Mouse (Mus musculus) cerebral cortex, adult 2 months (tissue): Measurements from ENCODE around the gene Col6a4.

Source experiments
- WGBS: fragments of 180-500 bp; shearing (Covaris S2); methylation state at CpG from one replicate; pipeline ENCODE4 v1.1.7; 2018; 5-methylcytosine and 5-hydroxymethylcytosine counted together

Col6a4 gene

GRCm38 (mm10) chr9:106096683-106097082, at the start of gene Col6a4:
Col6a4 (minus strand) TSS chr9:106096783.
- 71% methylated on average over 7 of the region's 7 CpGs for WGBS

GRCm38 (mm10) chr9:106145582-106145981, 49.0 kb upstream of the Col6a4 start:
- WGBS = 73% methylated on average over 2 of the region's 2 CpGs

GRCm38 (mm10) chr9:106144176-106144575, 47.6 kb upstream of the Col6a4 start:
- 49% methylated on average over 7 of the region's 7 CpGs for WGBS

GRCm38 (mm10) chr9:106141955-106142354, 45.4 kb upstream of the Col6a4 start:
- 84% methylated on average over 12 of the region's 12 CpGs for WGBS

GRCm38 (mm10) chr9:106139763-106140162, 43.2 kb upstream of the Col6a4 start:
- 46% methylated on average over 10 of the region's 10 CpGs for WGBS

GRCm38 (mm10) chr9:106137671-106138216, 41.2 kb upstream of the Col6a4 start:
- WGBS = 60% methylated on average over 10 of the region's 10 CpGs

- whole genome bisulfite sequencing = 95% methylated on average over 7 of the region's 7 CpGs
These were observed 33.7 kb upstream of the Col6a4 start for GRCm38 (mm10) chr9:106130250-106130649.

GRCm38 (mm10) chr9:106129072-106129471, 32.5 kb upstream of the Col6a4 start:
- WGBS = 88% methylated on average over 2 of the region's 2 CpGs

- WGBS = 37% methylated on average over 2 of the region's 2 CpGs
These were observed 30.2 kb upstream of the Col6a4 start for GRCm38 (mm10) chr9:106126786-106127251.

GRCm38 (mm10) chr9:106123599-106123998, 27.0 kb upstream of the Col6a4 start:
- WGBS = 39% methylated on average over 4 of the region's 4 CpGs

GRCm38 (mm10) chr9:106119075-106119474, 22.5 kb upstream of the Col6a4 start:
- WGBS = 29% methylated on average over 9 of the region's 9 CpGs

- WGBS = 25% methylated on average over 13 of the region's 13 CpGs
These were observed 19.3 kb upstream of the Col6a4 start for GRCm38 (mm10) chr9:106115801-106116424.

- 18% methylated on average over 10 of the region's 10 CpGs for WGBS
These were observed 16.3 kb upstream of the Col6a4 start for GRCm38 (mm10) chr9:106112770-106113423.

GRCm38 (mm10) chr9:106106241-106106640, 9.7 kb upstream of the Col6a4 start:
- 84% methylated on average over 9 of the region's 9 CpGs for WGBS

GRCm38 (mm10) chr9:106104401-106104800, 7.8 kb upstream of the Col6a4 start:
- WGBS = 89% methylated on average over 7 of the region's 7 CpGs

- WGBS = 66% methylated on average over 5 of the region's 5 CpGs
These were observed 4.6 kb upstream of the Col6a4 start for GRCm38 (mm10) chr9:106101166-106101565.

- 55% methylated on average over 9 of the region's 9 CpGs for WGBS
These were observed 3.7 kb upstream of the Col6a4 start for GRCm38 (mm10) chr9:106100262-106100661.

- WGBS = 68% methylated on average over 22 of the region's 22 CpGs
These were observed 2.9 kb upstream of the Col6a4 start for GRCm38 (mm10) chr9:106099379-106100021.

GRCm38 (mm10) chr9:106081528-106081927, 15.1 kb downstream of the Col6a4 start:
- WGBS = 80% methylated on average over 5 of the region's 5 CpGs

- WGBS = 39% methylated on average over 12 of the region's 12 CpGs
These were observed 16.1 kb downstream of the Col6a4 start for GRCm38 (mm10) chr9:106080261-106081033.

GRCm38 (mm10) chr9:106077953-106078352, 18.6 kb downstream of the Col6a4 start:
- 82% methylated on average over 3 of the region's 3 CpGs for WGBS

- WGBS = 51% methylated on average over 5 of the region's 5 CpGs
These were observed 20.3 kb downstream of the Col6a4 start for GRCm38 (mm10) chr9:106076234-106076633.
